Mouse (Mus musculus): ENCODE results near the gene Tmem130. TPM values are rescaled to one million over a fixed set of nuclear protein-coding genes. Genes with fewer than 3 reads are reported as not detected.

Gene Tmem130
- 0.88 and 0.95 TPM in 2 replicates for polyA plus RNA-seq (2012; rRNA removed; ENCODE audit: low replicate concordance)

GRCm38 (mm10) chr5:144761161-144761868, at the start of gene Tmem130:
Gene Tmem130 (minus strand): TSS chr5:144761818.

DNA sequence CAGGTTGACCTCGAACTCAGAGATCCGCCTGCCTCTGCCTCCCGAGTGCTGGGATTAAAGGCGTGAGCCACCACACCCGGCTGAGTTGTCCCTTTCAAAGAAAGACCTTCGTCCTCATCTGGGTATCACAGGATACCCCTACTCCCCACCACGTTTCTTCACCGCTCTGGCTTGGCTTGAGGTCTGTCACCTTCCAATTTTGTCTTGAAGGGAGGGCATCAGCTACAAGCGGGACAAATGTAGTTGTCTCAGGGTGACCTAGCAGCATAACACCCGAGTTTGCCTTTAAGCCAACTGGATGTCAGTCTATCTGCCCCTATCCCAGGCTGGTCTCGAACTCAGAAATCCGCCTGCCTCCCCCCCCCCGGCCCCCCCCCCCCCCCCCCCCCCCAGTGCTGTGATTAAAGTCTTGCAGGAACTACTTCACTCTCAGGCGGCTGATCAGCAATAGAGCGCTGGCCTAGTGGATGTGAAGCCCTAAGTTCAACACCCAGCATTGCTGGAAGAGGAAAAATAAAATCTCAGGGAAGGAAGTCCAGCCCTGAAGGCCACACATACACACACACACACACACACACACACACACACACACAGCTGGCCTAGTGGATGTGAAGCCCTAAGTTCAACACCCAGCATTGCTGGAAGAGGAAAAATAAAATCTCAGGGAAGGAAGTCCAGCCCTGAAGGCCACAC, 5.6 kb upstream of the Tmem130 start, which contains the start of gene Trrap:
Trrap (plus strand) TSS at position 627 of the 693 bp plus-strand sequence.

Other genes starting within 250 kb of the Tmem130 start
- 3.9 and 6.8 TPM in 2 replicates for gene Nptx2, start 215.9 kb downstream of the Tmem130 start, polyA plus RNA-seq (2012; rRNA removed; ENCODE audit: low replicate concordance)
- 43.9 and 50.4 TPM in 2 replicates for gene Trrap, start 5.9 kb upstream of the Tmem130 start, polyA plus RNA-seq (2012; rRNA removed; ENCODE audit: low replicate concordance)
- gene Smurf1, start 204.0 kb upstream of the Tmem130 start, polyA plus RNA-seq (2012; rRNA removed; ENCODE audit: low replicate concordance): 12.1 and 13.4 TPM in 2 replicates